Mouse (Mus musculus) liver, embryonic 14.5 days (tissue): ENCODE data around the gene Ano4. TPM values are rescaled to one million over a fixed set of nuclear protein-coding genes. Genes with fewer than 3 reads are reported as not detected.

Experiments used
- ATAC-seq: fragments of 200-750 bp; cut with Nextera tagmentation; 2 replicates; pipeline ENCODE4 v1.8.0; 2017; ENCODE audit warnings: moderate number of reproducible peaks, mild to moderate bottlenecking, moderate library complexity; ENCODE audit not compliant: insufficient read depth
- DNase-seq, 3 experiments: peaks; one replicate each; pipeline ENCODE4 v3.0.0-alpha.2; 2012 to 2013; ENCODE audit warnings: low read depth in 3 of 3, low spot score in 3 of 3
- H3K27ac ChIP-seq: fragments of 300-500 bp; sonication (generic); 2 replicates; pipeline ENCODE4 v1.5.1; 2014; ENCODE audit warnings: moderate library complexity, mild to moderate bottlenecking, control low read depth, inconsistent platforms
- H3K27me3 ChIP-seq: fragments of 300-500 bp; sonication (generic); 2 replicates; pipeline ENCODE4 v1.6.1; 2014; ENCODE audit warnings: mild to moderate bottlenecking, low read length, moderate library complexity; ENCODE audit not compliant: control insufficient read depth, insufficient read depth
- H3K36me3 ChIP-seq: fragments of 300-500 bp; sonication (generic); replicated peaks from 2 replicates; pipeline ENCODE4 v1.6.1; 2014; ENCODE audit warnings: low read depth; ENCODE audit not compliant: control insufficient read depth, insufficient read depth
- H3K4me1 ChIP-seq, 2 experiments: fragments of 200-500 bp in 1 of 2; fragments of 300-500 bp in 1 of 2; sonication (generic) in 1 of 2; replicated peaks; 2 replicates each; pipeline ENCODE4 v1.6.1; 2012 to 2014; ENCODE audit warnings: antibody characterized with exemption in 1 of 2, inconsistent platforms in 1 of 2, low read length in 1 of 2; ENCODE audit not compliant: control insufficient read depth in 2 of 2, insufficient read depth in 2 of 2
- H3K4me2 ChIP-seq: fragments of 300-500 bp; sonication (generic); 2 replicates; pipeline ENCODE4 v1.6.1; 2014; ENCODE audit warnings: low read depth, mild to moderate bottlenecking, control low read depth, moderate library complexity
- H3K4me3 ChIP-seq, 2 experiments: fragments of 200-500 bp in 1 of 2; fragments of 300-500 bp in 1 of 2; sonication (generic) in 1 of 2; 2 replicates each; pipeline ENCODE4 v1.5.1; 2012 to 2014; ENCODE audit warnings: low read depth in 2 of 2, low read length in 2 of 2, mild to moderate bottlenecking in 2 of 2, control low read depth in 1 of 2, inconsistent platforms in 1 of 2, moderate library complexity in 1 of 2; ENCODE audit not compliant: insufficient read depth in 1 of 2
- H3K9ac ChIP-seq: fragments of 300-500 bp; sonication (generic); replicated peaks from 2 replicates; pipeline ENCODE4 v1.6.1; 2014; ENCODE audit warnings: mild to moderate bottlenecking, control low read depth, moderate library complexity
- H3K9me3 ChIP-seq: fragments of 300-500 bp; sonication (generic); 2 replicates; pipeline ENCODE4 v1.6.1; 2016; ENCODE audit warnings: low read length, mixed read lengths; ENCODE audit not compliant: control insufficient read depth
- CTCF ChIP-seq: IDR thresholded peaks from 2 replicates; pipeline ENCODE4 v1.5.1; 2016; ENCODE audit warnings: antibody characterized with exemption, low read depth, control low read depth
- EP300 ChIP-seq: IDR thresholded peaks from 2 replicates; pipeline ENCODE4 v1.6.1; 2016; ENCODE audit warnings: antibody characterized with exemption, low read depth
- WGBS: fragments of 180-500 bp; shearing (Covaris S2); extraction: QIAGEN DNeasy Blood & Tissue Kit; methylation state at CpG from one replicate; pipeline ENCODE4 v1.1.7; 2014; ENCODE audit not compliant: insufficient replicate concordance; 5-methylcytosine and 5-hydroxymethylcytosine counted together
- polyA plus RNA-seq, 2 experiments: library from polyadenylated mRNA; depleted of rRNA in 1 of 2; stranded (reverse) in 1 of 2; unstranded in 1 of 2; fragments of >200 nt; fragmentation: Nextera tagmentation in 1 of 2; extraction: Ambion mirVana in 1 of 2; gene quantifications; 2 replicates each; pipeline versions ENCODE4 v1.2.1 to v1.2.3; 2012 to 2014

Ano4 gene
- polyA plus RNA-seq, 2 experiments = 0.03 to 0.08 TPM

GRCm38 (mm10) chr10:89155502-89155901, 189.1 kb downstream of the Ano4 start:
- Histone ChIP-seq H3K27me3 (no peaks in the 10 kb centered on the region), H3K4me3 (no peak overlapping the region), H3K4me1 (no peaks in the 10 kb centered on the region), H3K9ac (no peak overlapping the region), H3K4me2 (no peak overlapping the region), H3K9me3 (no peaks in the 10 kb centered on the region), H3K27ac (no peak overlapping the region), H3K36me3 (no peaks in the 10 kb centered on the region)
- TF ChIP-seq EP300 (no peak), CTCF (no peak)
- DNase-seq (no peak), ATAC-seq (no peak)
- WGBS = 49% methylated on average over 2 of the region's 2 CpGs

- H3K9me3 ChIP-seq = no peaks in the 10 kb centered on the region
- no peak overlapping the region for H3K4me2 ChIP-seq
- H3K4me1 ChIP-seq = no peaks in the 10 kb centered on the region
- H3K27me3 ChIP-seq = no peaks in the 10 kb centered on the region
- no peaks in the 10 kb centered on the region for H3K36me3 ChIP-seq
- 52% methylated on average over 2 of the region's 2 CpGs for WGBS
- no peak for TF ChIP-seq EP300
- no peak for TF ChIP-seq CTCF
- no peak overlapping the region for H3K9ac ChIP-seq
- H3K4me3 ChIP-seq = no peak overlapping the region
- ATAC-seq (no peak), DNase-seq (no peak)
- no peak overlapping the region for H3K27ac ChIP-seq
These were observed 189.6 kb downstream of the Ano4 start for GRCm38 (mm10) chr10:89154797-89155465.

- no peak overlapping the region for H3K9ac ChIP-seq
- no peak overlapping the region for H3K4me2 ChIP-seq
- H3K36me3 ChIP-seq = no peaks in the 10 kb centered on the region
- no peaks in the 10 kb centered on the region for H3K9me3 ChIP-seq
- 65% methylated on average over 11 of the region's 11 CpGs for WGBS
- no peak overlapping the region for H3K27ac ChIP-seq
- H3K4me3 ChIP-seq = no peak overlapping the region
- TF ChIP-seq CTCF = no peak
- TF ChIP-seq EP300 = no peak
- no peaks in the 10 kb centered on the region for H3K4me1 ChIP-seq
- ATAC-seq (no peak), DNase-seq (no peak)
- no peaks in the 10 kb centered on the region for H3K27me3 ChIP-seq
These were observed 195.4 kb downstream of the Ano4 start for GRCm38 (mm10) chr10:89149166-89149565.

GRCm38 (mm10) chr10:89121391-89121790, 223.2 kb downstream of the Ano4 start:
- no peaks in the 10 kb centered on the region for H3K9me3 ChIP-seq
- ATAC-seq = no peak
- no peak for DNase-seq
- TF ChIP-seq CTCF = no peak
- no peak for TF ChIP-seq EP300
- WGBS = 37% methylated on average over 6 of the region's 6 CpGs
- H3K4me3 ChIP-seq = no peak overlapping the region
- no peaks in the 10 kb centered on the region for H3K27me3 ChIP-seq
- H3K4me1 ChIP-seq = no peaks in the 10 kb centered on the region
- H3K27ac ChIP-seq = no peak overlapping the region
- no peak overlapping the region for H3K4me2 ChIP-seq
- no peak overlapping the region for H3K9ac ChIP-seq
- H3K36me3 ChIP-seq = no peaks in the 10 kb centered on the region

- no peak for ATAC-seq
- no peaks in the 10 kb centered on the region for H3K4me1 ChIP-seq
- TF ChIP-seq CTCF (no peak), EP300 (no peak)
- no peaks in the 10 kb centered on the region for H3K36me3 ChIP-seq
- H3K27ac ChIP-seq = no peak overlapping the region
- no peak overlapping the region for H3K4me2 ChIP-seq
- no peak overlapping the region for H3K4me3 ChIP-seq
- WGBS = 64% methylated on average over 6 of the region's 6 CpGs
- H3K9ac ChIP-seq = no peak overlapping the region
- DNase-seq = no peak
- H3K9me3 ChIP-seq = no peaks in the 10 kb centered on the region
- no peaks in the 10 kb centered on the region for H3K27me3 ChIP-seq
These were observed 230.2 kb downstream of the Ano4 start for GRCm38 (mm10) chr10:89114381-89114780.
